Mouse (Mus musculus) thymus, adult 2 months (tissue): ENCODE measurements around the gene Mfsd10. TPM values are rescaled to one million over a fixed set of nuclear protein-coding genes. Genes with fewer than 3 reads are reported as not detected.
A peak's percentile ranks its signal among the peaks of the same experiment; 100 is the strongest.

Source experiments
- DNase-seq: peaks from one replicate; pipeline ENCODE4 v3.0.0; 2021
- H3K27ac ChIP-seq: fragments of 200-500 bp; 2 replicates; pipeline ENCODE4 v1.5.1; 2012; ENCODE audit warnings: low read length, control low read depth; ENCODE audit not compliant: control insufficient read depth, insufficient read depth
- H3K27me3 ChIP-seq: fragments of 200-500 bp; 2 replicates; pipeline ENCODE4 v1.6.1; 2012; ENCODE audit warnings: mild to moderate bottlenecking, low read length, moderate library complexity, mixed read lengths; ENCODE audit not compliant: control insufficient read depth, insufficient read depth
- H3K36me3 ChIP-seq: fragments of 200-500 bp; 2 replicates; pipeline ENCODE4 v1.6.1; 2012; ENCODE audit warnings: mild to moderate bottlenecking, low read length, moderate library complexity; ENCODE audit not compliant: control insufficient read depth, insufficient read depth
- H3K4me1 ChIP-seq: fragments of 200-500 bp; replicated peaks from 2 replicates; pipeline ENCODE4 v1.6.1; 2012; ENCODE audit warnings: low read length; ENCODE audit not compliant: control insufficient read depth, insufficient read depth
- H3K4me3 ChIP-seq: fragments of 200-500 bp; 2 replicates; pipeline ENCODE4 v1.5.1; 2012; ENCODE audit warnings: mild to moderate bottlenecking, low read length, control low read depth, moderate library complexity; ENCODE audit not compliant: control insufficient read depth, insufficient read depth
- CTCF ChIP-seq: fragments of 200-500 bp; IDR thresholded peaks from 2 replicates; pipeline ENCODE4 v1.5.1; 2012; ENCODE audit warnings: mild to moderate bottlenecking, control low read depth, low read length, moderate library complexity, borderline replicate concordance; ENCODE audit not compliant: control insufficient read depth, poor library complexity, insufficient read depth; ENCODE audit errors: extremely low read depth
- POLR2A ChIP-seq: fragments of 200-500 bp; IDR thresholded peaks from 2 replicates; pipeline ENCODE4 v1.6.1; 2012; ENCODE audit warnings: mild to moderate bottlenecking, low read length, control low read depth, moderate library complexity; ENCODE audit not compliant: control insufficient read depth, poor library complexity, insufficient read depth; ENCODE audit errors: extremely low read depth
- WGBS: fragments of 180-500 bp; shearing (Covaris S2); methylation state at CpG from one replicate; pipeline ENCODE4 v1.1.7; 2018; 5-methylcytosine and 5-hydroxymethylcytosine counted together
- polyA plus RNA-seq: library from polyadenylated mRNA; depleted of rRNA; stranded (reverse); fragments of >200 nt; gene quantifications from 2 replicates; pipeline ENCODE4 v1.2.3, GENCODE M21; 2012

Mfsd10 gene
- polyA plus RNA-seq, 1 experiment = 217 TPM

DNA sequence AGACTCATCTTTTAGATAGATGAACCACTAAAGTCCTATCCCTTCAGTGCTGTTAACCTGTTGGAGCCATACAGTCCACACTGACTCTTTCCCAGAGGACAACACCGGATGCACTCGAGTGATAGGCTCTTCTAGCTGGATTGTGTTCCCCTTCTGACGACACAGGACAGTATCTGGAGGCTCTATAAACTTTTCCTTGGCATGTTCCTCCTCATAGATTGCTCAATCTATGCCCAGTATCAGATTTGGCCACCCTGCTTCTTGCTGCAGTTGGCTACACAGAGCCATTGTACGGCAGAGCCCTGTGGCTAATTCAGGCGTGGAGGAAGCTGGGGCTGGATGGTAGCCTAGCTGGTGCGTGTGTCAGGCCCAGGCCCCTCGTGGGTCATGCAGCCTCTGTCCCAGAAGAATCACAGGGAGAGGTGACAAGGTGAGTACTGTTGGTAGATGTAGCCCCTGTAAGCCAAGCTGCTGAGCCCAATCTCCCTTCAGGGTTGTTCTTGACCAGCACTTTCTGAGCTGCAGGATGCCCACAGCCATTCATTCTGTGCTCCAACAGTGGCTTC, 662 bp upstream of the Mfsd10 start:
- no peak for TF ChIP-seq POLR2A
- no peak for TF ChIP-seq CTCF
- Histone ChIP-seq H3K36me3 (no peaks in the 10 kb centered on the region; the same call in 1 of the 2 replicates), H3K27me3 (no peaks in the 10 kb centered on the region), H3K4me1 (peaks cover 24% of the 10 kb centered on the region), H3K27ac (no peak overlapping the region), H3K4me3 (no peak overlapping the region)
- WGBS = 88% methylated on average over 7 of the region's 7 CpGs
- DNase-seq = no peak

DNA sequence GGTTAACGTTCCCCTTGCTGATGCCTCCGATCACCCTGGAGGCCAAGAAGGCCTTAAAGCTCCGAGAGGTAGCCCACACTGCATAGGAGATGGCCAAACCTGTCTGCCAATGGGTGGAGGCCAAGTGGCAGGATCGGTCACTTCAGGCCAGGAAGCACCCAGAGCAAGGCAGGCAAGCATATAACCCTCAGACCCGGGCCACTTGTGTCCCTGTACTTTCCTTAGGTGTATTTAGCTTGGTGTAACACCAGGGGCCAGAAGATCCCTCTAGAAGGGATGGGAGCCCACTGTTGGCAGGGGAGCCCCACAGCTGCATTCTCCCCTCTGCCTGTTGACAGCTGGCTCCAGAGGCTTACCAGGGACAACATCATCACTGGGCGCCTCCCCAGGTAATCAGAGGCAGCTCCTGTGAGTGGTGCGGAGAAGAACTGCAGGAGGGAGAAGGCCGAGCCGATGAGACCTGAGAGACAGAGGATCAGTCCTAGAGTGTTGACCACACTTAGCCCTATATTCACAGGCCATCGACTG, 1.3 kb downstream of the Mfsd10 start:
- 83% methylated on average over 10 of the region's 10 CpGs for WGBS
- Histone ChIP-seq H3K4me3 (no peak overlapping the region), H3K27me3 (no peaks in the 10 kb centered on the region), H3K27ac (no peak overlapping the region), H3K4me1 (peaks cover 24% of the 10 kb centered on the region), H3K36me3 (peaks cover 10% of the 10 kb centered on the region)
- TF ChIP-seq CTCF (no peak), POLR2A (no peak)
- no peak for DNase-seq

DNA sequence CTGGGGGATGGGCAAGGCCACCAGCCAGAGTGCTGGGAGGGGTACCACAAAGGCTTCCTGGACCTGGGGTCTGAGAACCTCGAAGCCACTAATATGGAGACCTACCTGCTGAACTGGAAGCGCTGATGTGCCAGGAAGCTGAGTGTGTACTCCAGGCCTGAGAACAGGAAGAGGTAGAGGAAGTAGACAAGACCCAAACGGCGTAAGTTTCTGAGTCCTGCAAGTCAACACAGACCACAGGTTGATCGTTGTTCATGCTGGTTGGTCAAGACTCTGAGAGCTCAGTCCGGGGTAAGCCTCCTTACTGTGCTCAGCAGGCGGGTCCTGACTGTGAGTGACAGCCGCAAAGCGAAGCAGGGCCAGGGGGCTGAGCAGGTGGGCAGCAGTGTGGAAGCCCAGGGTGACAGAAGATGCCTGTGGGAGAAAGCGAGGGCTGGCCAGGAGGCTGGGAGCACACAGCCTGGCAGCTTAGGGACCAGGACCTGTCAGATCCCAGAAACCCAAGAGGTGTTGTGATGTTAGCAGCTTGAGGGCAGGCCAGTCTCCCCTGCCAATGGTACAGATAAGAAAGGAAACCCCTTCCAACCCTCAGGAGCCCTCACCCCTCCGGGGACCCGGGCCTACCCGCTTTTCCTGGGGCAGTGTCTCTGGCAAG, 2.1 kb downstream of the Mfsd10 start:
- no peak for DNase-seq
- peaks cover 15% of the 10 kb centered on the region for H3K36me3 ChIP-seq
- peaks cover 24% of the 10 kb centered on the region for H3K4me1 ChIP-seq
- 59% methylated on average over 13 of the region's 13 CpGs for WGBS
- no peaks in the 10 kb centered on the region for H3K27me3 ChIP-seq
- H3K4me3 ChIP-seq = no peak overlapping the region
- H3K27ac ChIP-seq = peak overlapping the region; percentile 16; the same call in 1 of the 2 replicates
- TF ChIP-seq CTCF (no peak), POLR2A (no peak)

DNA sequence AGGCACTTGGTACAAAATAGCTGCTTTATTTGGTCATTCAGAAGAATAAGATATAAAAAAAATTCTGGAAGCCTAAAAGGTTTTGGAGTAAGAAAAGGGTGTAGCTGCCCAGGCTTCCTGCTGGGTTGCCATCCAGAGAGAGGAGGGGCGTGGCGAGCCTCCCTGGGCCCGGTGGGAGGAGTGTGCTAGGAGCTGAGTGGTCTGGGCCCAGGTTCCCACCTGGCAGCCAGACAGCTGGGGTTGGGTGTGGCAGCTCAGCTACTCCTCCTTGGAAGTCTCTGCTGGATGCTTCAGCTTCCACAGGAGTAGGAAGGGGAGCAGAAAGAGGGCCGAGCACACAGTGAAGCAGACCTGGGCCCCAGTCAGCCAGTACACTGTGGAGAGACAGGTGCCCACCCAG, 3.4 kb downstream of the Mfsd10 start:
- no peak overlapping the region for H3K27ac ChIP-seq
- TF ChIP-seq CTCF = no peak
- no peak for TF ChIP-seq POLR2A
- peaks cover 23% of the 10 kb centered on the region for H3K36me3 ChIP-seq
- WGBS = 84% methylated on average over 4 of the region's 4 CpGs
- no peak for DNase-seq
- no peak overlapping the region for H3K4me3 ChIP-seq
- H3K27me3 ChIP-seq = no peaks in the 10 kb centered on the region
- peaks cover 24% of the 10 kb centered on the region for H3K4me1 ChIP-seq

DNA sequence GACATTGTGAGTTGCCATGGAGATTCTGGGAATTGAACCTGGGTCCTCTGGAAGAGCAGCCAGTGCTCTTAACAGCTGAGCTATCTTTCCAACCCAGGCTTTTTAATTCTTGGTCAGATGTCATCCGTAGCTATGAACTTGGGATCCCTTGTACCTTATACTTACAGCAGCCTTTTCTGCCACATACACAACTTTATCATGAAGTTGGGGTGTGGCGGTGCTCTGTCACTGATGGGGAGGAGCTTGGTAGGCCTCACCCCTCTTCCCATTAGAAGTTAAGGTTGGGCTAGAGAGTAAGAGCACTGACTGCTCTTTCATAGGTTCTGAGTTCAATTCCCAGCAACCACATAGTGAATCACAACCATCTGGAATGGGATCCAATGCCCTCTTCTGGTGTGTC, 4.0 kb downstream of the Mfsd10 start:
- peaks cover 30% of the 10 kb centered on the region for H3K36me3 ChIP-seq
- no peak for DNase-seq
- H3K4me3 ChIP-seq = no peak overlapping the region
- TF ChIP-seq POLR2A = no peak
- TF ChIP-seq CTCF = no peak
- H3K27me3 ChIP-seq = no peaks in the 10 kb centered on the region
- H3K27ac ChIP-seq = no peak overlapping the region
- peaks cover 24% of the 10 kb centered on the region for H3K4me1 ChIP-seq
- WGBS = 96% methylated on average over 2 of the region's 2 CpGs

DNA sequence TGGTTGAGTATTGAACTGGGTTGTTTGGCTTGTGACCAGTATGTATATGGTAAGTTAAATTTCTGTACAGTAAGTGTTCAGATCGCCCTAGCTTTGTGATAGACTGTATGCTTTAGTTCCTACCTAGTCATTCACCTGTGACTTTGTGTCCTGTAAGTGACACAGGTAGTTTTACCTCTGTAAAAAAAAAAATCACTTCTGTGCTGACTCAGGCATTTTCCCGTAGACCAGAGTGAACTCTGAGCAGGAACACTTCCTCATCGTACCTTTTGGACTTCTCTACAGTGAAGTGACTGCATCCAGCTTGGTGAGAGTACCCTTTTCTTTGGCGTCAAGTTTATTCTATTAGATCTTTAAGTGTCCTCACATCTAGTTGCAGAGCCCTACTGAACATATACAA, 27.0 kb downstream of the Mfsd10 start:
- TF ChIP-seq CTCF = no peak
- no peak for TF ChIP-seq POLR2A
- H3K27me3 ChIP-seq = no peaks in the 10 kb centered on the region
- 85% methylated on average over 4 of the region's 4 CpGs for WGBS
- H3K36me3 ChIP-seq = peaks cover 61% of the 10 kb centered on the region
- no peak for DNase-seq
- H3K4me1 ChIP-seq = no peaks in the 10 kb centered on the region
- no peak overlapping the region for H3K4me3 ChIP-seq
- H3K27ac ChIP-seq = no peak overlapping the region
